Mouse (Mus musculus): ENCODE results near the gene Brinp2. TPM values are rescaled to one million over a fixed set of nuclear protein-coding genes. Genes with fewer than 3 reads are reported as not detected.

Brinp2 gene
- polyA plus RNA-seq, 1 experiment from 2014 or later: 0.33 TPM

GRCm38 (mm10) chr1:158246476-158247153 lies 109.5 kb downstream of the Brinp2 start:
- no peaks in the 10 kb centered on the region for H3K9me3 ChIP-seq (replicated peaks; ENCODE audit: control insufficient read depth, low read length)
- H3K27me3 ChIP-seq (ENCODE audit: control insufficient read depth, insufficient read depth, low read length): no peaks in the 10 kb centered on the region
- no peaks in the 10 kb centered on the region for H3K4me1 ChIP-seq (ENCODE audit: control insufficient read depth, insufficient read depth, low read length)
- no peak for ATAC-seq (replicated peaks; ENCODE audit: insufficient number of reproducible peaks, low FRiP score, low TSS enrichment)
- no peak overlapping the region for H3K27ac ChIP-seq (ENCODE audit: low read depth, low read length)
- no peak overlapping the region for H3K4me3 ChIP-seq (ENCODE audit: low read depth, low read length)
- H3K4me2 ChIP-seq: no peak overlapping the region
- H3K36me3 ChIP-seq (ENCODE audit: control insufficient read depth, insufficient read depth, low read length): no peaks in the 10 kb centered on the region
- no peak overlapping the region for H3K9ac ChIP-seq (ENCODE audit: low read depth, low read length)
- 87% methylated on average over 14 of the region's 14 CpGs for WGBS (ENCODE audit: insufficient replicate concordance)

- ATAC-seq (replicated peaks; ENCODE audit: insufficient number of reproducible peaks, low FRiP score, low TSS enrichment): no peak
- 79% methylated on average over 8 of the region's 8 CpGs for WGBS (ENCODE audit: insufficient replicate concordance)
- Histone ChIP-seq H3K27ac (ENCODE audit: low read depth, low read length) (no peak overlapping the region), H3K36me3 (ENCODE audit: control insufficient read depth, insufficient read depth, low read length) (no peaks in the 10 kb centered on the region), H3K9ac (ENCODE audit: low read depth, low read length) (no peak overlapping the region), H3K4me3 (ENCODE audit: low read depth, low read length) (no peak overlapping the region), H3K27me3 (ENCODE audit: control insufficient read depth, insufficient read depth, low read length) (no peaks in the 10 kb centered on the region), H3K4me1 (ENCODE audit: control insufficient read depth, insufficient read depth, low read length) (no peaks in the 10 kb centered on the region), H3K9me3 (replicated peaks; ENCODE audit: control insufficient read depth, low read length) (no peaks in the 10 kb centered on the region), H3K4me2 (no peak overlapping the region)
Observed at GRCm38 (mm10) chr1:158245486-158245885, 110.6 kb downstream of the Brinp2 start.

GRCm38 (mm10) chr1:158244016-158244415 lies 112.1 kb downstream of the Brinp2 start:
- H3K9me3 ChIP-seq (replicated peaks; ENCODE audit: control insufficient read depth, low read length): no peaks in the 10 kb centered on the region
- ATAC-seq (replicated peaks; ENCODE audit: insufficient number of reproducible peaks, low FRiP score, low TSS enrichment): no peak
- H3K9ac ChIP-seq (ENCODE audit: low read depth, low read length): no peak overlapping the region
- H3K27me3 ChIP-seq (ENCODE audit: control insufficient read depth, insufficient read depth, low read length): no peaks in the 10 kb centered on the region
- no peak overlapping the region for H3K4me2 ChIP-seq
- no peak overlapping the region for H3K27ac ChIP-seq (ENCODE audit: low read depth, low read length)
- H3K4me3 ChIP-seq (ENCODE audit: low read depth, low read length): no peak overlapping the region
- 84% methylated on average over 3 of the region's 3 CpGs for WGBS (ENCODE audit: insufficient replicate concordance)
- H3K36me3 ChIP-seq (ENCODE audit: control insufficient read depth, insufficient read depth, low read length): no peaks in the 10 kb centered on the region
- H3K4me1 ChIP-seq (ENCODE audit: control insufficient read depth, insufficient read depth, low read length): no peaks in the 10 kb centered on the region

GRCm38 (mm10) chr1:158241848-158242556 lies 114.1 kb downstream of the Brinp2 start:
- WGBS (ENCODE audit: insufficient replicate concordance): 88% methylated on average over 2 of the region's 2 CpGs
- no peak overlapping the region for H3K4me3 ChIP-seq (ENCODE audit: low read depth, low read length)
- no peaks in the 10 kb centered on the region for H3K27me3 ChIP-seq (ENCODE audit: control insufficient read depth, insufficient read depth, low read length)
- H3K9me3 ChIP-seq (replicated peaks; ENCODE audit: control insufficient read depth, low read length): no peaks in the 10 kb centered on the region
- no peaks in the 10 kb centered on the region for H3K36me3 ChIP-seq (ENCODE audit: control insufficient read depth, insufficient read depth, low read length)
- no peaks in the 10 kb centered on the region for H3K4me1 ChIP-seq (ENCODE audit: control insufficient read depth, insufficient read depth, low read length)
- H3K9ac ChIP-seq (ENCODE audit: low read depth, low read length): no peak overlapping the region
- ATAC-seq (replicated peaks; ENCODE audit: insufficient number of reproducible peaks, low FRiP score, low TSS enrichment): no peak
- no peak overlapping the region for H3K27ac ChIP-seq (ENCODE audit: low read depth, low read length)
- H3K4me2 ChIP-seq: no peak overlapping the region

GRCm38 (mm10) chr1:158239841-158240240 lies 116.3 kb downstream of the Brinp2 start:
- WGBS (ENCODE audit: insufficient replicate concordance): 75% methylated on average over 2 of the region's 2 CpGs
- no peak overlapping the region for H3K9ac ChIP-seq (ENCODE audit: low read depth, low read length)
- H3K27me3 ChIP-seq (ENCODE audit: control insufficient read depth, insufficient read depth, low read length): no peaks in the 10 kb centered on the region
- H3K4me1 ChIP-seq (ENCODE audit: control insufficient read depth, insufficient read depth, low read length): no peaks in the 10 kb centered on the region
- ATAC-seq (replicated peaks; ENCODE audit: insufficient number of reproducible peaks, low FRiP score, low TSS enrichment): no peak
- H3K27ac ChIP-seq (ENCODE audit: low read depth, low read length): no peak overlapping the region
- H3K36me3 ChIP-seq (ENCODE audit: control insufficient read depth, insufficient read depth, low read length): no peaks in the 10 kb centered on the region
- H3K4me3 ChIP-seq (ENCODE audit: low read depth, low read length): no peak overlapping the region
- H3K4me2 ChIP-seq: no peak overlapping the region
- H3K9me3 ChIP-seq (replicated peaks; ENCODE audit: control insufficient read depth, low read length): no peaks in the 10 kb centered on the region

- ATAC-seq (replicated peaks; ENCODE audit: insufficient number of reproducible peaks, low FRiP score, low TSS enrichment): no peak
- Histone ChIP-seq H3K36me3 (ENCODE audit: control insufficient read depth, insufficient read depth, low read length) (no peaks in the 10 kb centered on the region), H3K4me1 (ENCODE audit: control insufficient read depth, insufficient read depth, low read length) (no peaks in the 10 kb centered on the region), H3K4me2 (no peak overlapping the region), H3K4me3 (ENCODE audit: low read depth, low read length) (no peak overlapping the region), H3K27me3 (ENCODE audit: control insufficient read depth, insufficient read depth, low read length) (no peaks in the 10 kb centered on the region), H3K9me3 (replicated peaks; ENCODE audit: control insufficient read depth, low read length) (no peaks in the 10 kb centered on the region), H3K27ac (ENCODE audit: low read depth, low read length) (no peak overlapping the region), H3K9ac (ENCODE audit: low read depth, low read length) (no peak overlapping the region)
- WGBS (ENCODE audit: insufficient replicate concordance): 57% methylated on average over 4 of the region's 4 CpGs
Observed at GRCm38 (mm10) chr1:158238722-158239121, 117.4 kb downstream of the Brinp2 start.

GRCm38 (mm10) chr1:158228687-158229224 lies 127.4 kb downstream of the Brinp2 start:
- no peaks in the 10 kb centered on the region for H3K27me3 ChIP-seq (ENCODE audit: control insufficient read depth, insufficient read depth, low read length)
- H3K36me3 ChIP-seq (ENCODE audit: control insufficient read depth, insufficient read depth, low read length): no peaks in the 10 kb centered on the region
- H3K9me3 ChIP-seq (replicated peaks; ENCODE audit: control insufficient read depth, low read length): no peaks in the 10 kb centered on the region
- ATAC-seq (replicated peaks; ENCODE audit: insufficient number of reproducible peaks, low FRiP score, low TSS enrichment): no peak
- 75% methylated on average over 9 of the region's 9 CpGs for WGBS (ENCODE audit: insufficient replicate concordance)
- H3K9ac ChIP-seq (ENCODE audit: low read depth, low read length): no peak overlapping the region
- no peak overlapping the region for H3K4me2 ChIP-seq
- H3K4me3 ChIP-seq (ENCODE audit: low read depth, low read length): no peak overlapping the region
- H3K27ac ChIP-seq (ENCODE audit: low read depth, low read length): no peak overlapping the region
- no peaks in the 10 kb centered on the region for H3K4me1 ChIP-seq (ENCODE audit: control insufficient read depth, insufficient read depth, low read length)

GRCm38 (mm10) chr1:158227239-158227638 lies 128.9 kb downstream of the Brinp2 start:
- 53% methylated on average over 2 of the region's 2 CpGs for WGBS (ENCODE audit: insufficient replicate concordance)

More at GRCm38 (mm10) chr1:158227239-158227638, 128.9 kb downstream of the Brinp2 start:
- Histone ChIP-seq H3K4me2 (no peak overlapping the region), H3K27me3 (ENCODE audit: control insufficient read depth, insufficient read depth, low read length) (no peaks in the 10 kb centered on the region), H3K9me3 (replicated peaks; ENCODE audit: control insufficient read depth, low read length) (no peaks in the 10 kb centered on the region), H3K36me3 (ENCODE audit: control insufficient read depth, insufficient read depth, low read length) (no peaks in the 10 kb centered on the region), H3K4me1 (ENCODE audit: control insufficient read depth, insufficient read depth, low read length) (no peaks in the 10 kb centered on the region), H3K4me3 (ENCODE audit: low read depth, low read length) (no peak overlapping the region), H3K27ac (ENCODE audit: low read depth, low read length) (no peak overlapping the region), H3K9ac (ENCODE audit: low read depth, low read length) (no peak overlapping the region)
- ATAC-seq (replicated peaks; ENCODE audit: insufficient number of reproducible peaks, low FRiP score, low TSS enrichment): no peak
